Mouse (Mus musculus) kidney, embryonic 14.5 days (tissue): ENCODE measurements around the gene Pglyrp1. TPM values are rescaled to one million over a fixed set of nuclear protein-coding genes. Genes with fewer than 3 reads are reported as not detected.

Experiments used
- ATAC-seq: fragments of 200-750 bp; cut with Nextera tagmentation; 2 replicates; pipeline ENCODE4 v1.8.0; 2017; ENCODE audit warnings: moderate number of reproducible peaks, mild to moderate bottlenecking, moderate TSS enrichment, moderate library complexity; ENCODE audit not compliant: low FRiP score, low TSS enrichment
- H3K27ac ChIP-seq: fragments of 300-500 bp; sonication (generic); 2 replicates; pipeline ENCODE4 v1.5.1; 2014; ENCODE audit warnings: low read depth, mild to moderate bottlenecking, low read length, moderate library complexity, mixed read lengths
- H3K27me3 ChIP-seq: fragments of 300-500 bp; sonication (generic); 2 replicates; pipeline ENCODE4 v1.6.1; 2014; ENCODE audit warnings: mild to moderate bottlenecking, low read length; ENCODE audit not compliant: control insufficient read depth, insufficient read depth
- H3K36me3 ChIP-seq: fragments of 300-500 bp; sonication (generic); 2 replicates; pipeline ENCODE4 v1.6.1; 2014; ENCODE audit warnings: low read length, mixed read lengths; ENCODE audit not compliant: control insufficient read depth, insufficient read depth
- H3K4me1 ChIP-seq: fragments of 300-500 bp; sonication (generic); 2 replicates; pipeline ENCODE4 v1.6.1; 2014; ENCODE audit warnings: low read length, mixed read lengths; ENCODE audit not compliant: control insufficient read depth, insufficient read depth
- H3K4me2 ChIP-seq: fragments of 300-500 bp; sonication (generic); replicated peaks from 2 replicates; pipeline ENCODE4 v1.6.1; 2014; ENCODE audit warnings: low read depth, mild to moderate bottlenecking, low read length
- H3K4me3 ChIP-seq: fragments of 300-500 bp; sonication (generic); 2 replicates; pipeline ENCODE4 v1.5.1; 2014; ENCODE audit warnings: mild to moderate bottlenecking, low read length
- H3K9ac ChIP-seq: fragments of 300-500 bp; sonication (generic); 2 replicates; pipeline ENCODE4 v1.6.1; 2014; ENCODE audit warnings: low read depth, mild to moderate bottlenecking, low read length, moderate library complexity
- H3K9me3 ChIP-seq: fragments of 300-500 bp; sonication (generic); 2 replicates; pipeline ENCODE4 v1.6.1; 2016; ENCODE audit warnings: low read length; ENCODE audit not compliant: control insufficient read depth
- WGBS: fragments of 180-500 bp; shearing (Covaris S2); extraction: QIAGEN DNeasy Blood & Tissue Kit; methylation state at CpG from one replicate; pipeline ENCODE4 v1.1.7; 2014; 5-methylcytosine and 5-hydroxymethylcytosine counted together
- polyA plus RNA-seq: library from polyadenylated mRNA; unstranded; fragments of >200 nt; fragmentation: Nextera tagmentation; extraction: Ambion mirVana; gene quantifications from 2 replicates; pipeline ENCODE4 v1.2.1, GENCODE M21; 2014

The Pglyrp1 gene
- polyA plus RNA-seq, 1 experiment from 2014 or later, result 1.1 TPM

DNA sequence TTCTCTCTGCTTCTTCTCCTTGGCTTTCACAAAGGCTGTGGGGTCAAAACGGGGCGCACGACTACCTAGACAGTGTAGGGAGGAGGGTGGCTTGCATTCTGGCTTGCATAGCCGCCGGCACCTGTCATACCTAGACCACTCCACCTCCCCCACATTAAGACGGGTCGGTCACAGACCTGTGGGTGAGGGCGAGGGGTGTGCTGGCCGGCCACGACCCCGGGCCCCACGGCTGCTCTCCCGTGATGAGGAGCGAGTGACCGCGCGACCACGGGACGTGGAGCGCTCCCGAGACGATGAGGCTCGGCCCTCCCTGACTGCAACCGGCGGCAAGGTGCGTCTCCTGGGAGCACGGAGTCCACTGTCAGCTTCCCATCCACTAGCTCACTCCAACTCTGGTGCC is 21.9 kb downstream of the Pglyrp1 start:
- Histone ChIP-seq H3K36me3 (peaks cover under 1% of the 10 kb centered on the region; the same call in 1 of the 2 replicates), H3K9me3 (no peaks in the 10 kb centered on the region), H3K27me3 (no peaks in the 10 kb centered on the region), H3K4me1 (peaks cover 17% of the 10 kb centered on the region), H3K4me3 (peak overlapping the region; percentile 44; the same call in 1 of the 2 replicates), H3K27ac (no peak overlapping the region), H3K9ac (no peak overlapping the region), H3K4me2 (peak overlapping the region; percentile 84)
- WGBS, result 27% methylated on average over 27 of the region's 27 CpGs
- ATAC-seq, result peak; percentile 33

DNA sequence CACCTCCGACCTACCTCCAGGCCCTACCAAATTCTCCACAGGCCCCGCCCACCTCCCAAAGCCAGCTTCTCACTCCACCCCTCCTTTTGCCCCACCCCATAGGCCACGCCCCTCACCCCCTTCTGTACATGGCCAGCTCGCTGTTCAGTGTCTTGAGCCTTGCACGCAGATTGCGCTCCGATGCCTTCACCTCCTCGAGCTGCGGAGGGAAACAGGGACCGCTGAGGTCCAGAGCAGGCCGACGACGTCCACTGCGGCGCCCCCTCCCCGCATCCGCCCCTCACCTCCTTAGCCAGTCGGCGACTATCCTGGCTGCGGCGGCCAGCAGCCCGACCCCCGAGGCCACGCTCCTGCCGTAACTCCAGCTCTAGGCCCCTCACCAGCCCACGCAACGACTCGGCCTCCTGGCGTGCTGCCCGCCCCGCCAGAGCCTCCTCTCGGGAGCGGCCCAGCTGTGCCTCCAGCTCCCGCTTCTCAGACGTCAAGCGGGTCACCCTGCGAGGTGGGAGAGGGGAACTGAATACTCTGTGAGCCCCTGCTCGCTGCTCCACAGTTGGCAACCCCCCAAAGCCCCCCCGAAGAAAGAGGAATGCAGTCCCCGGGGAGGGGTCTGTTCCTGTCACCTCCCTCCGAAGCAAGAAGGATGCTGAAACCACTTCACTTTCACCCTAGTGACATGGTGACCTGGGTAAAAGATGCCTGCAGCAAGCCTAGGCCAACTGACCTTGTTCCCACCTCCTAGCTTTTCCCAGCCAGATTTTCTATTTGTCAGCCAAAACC is 22.7 kb downstream of the Pglyrp1 start:
- no peaks in the 10 kb centered on the region for H3K27me3 ChIP-seq
- peak overlapping the region; percentile 84 for H3K4me2 ChIP-seq
- no peaks in the 10 kb centered on the region for H3K9me3 ChIP-seq
- under 1% methylated on average over 41 of the region's 41 CpGs for WGBS
- peak overlapping the region; percentile 44; the same call in 1 of the 2 replicates for H3K9ac ChIP-seq
- ATAC-seq, result peak; percentile 50
- peaks cover 2% of the 10 kb centered on the region; the same call in 1 of the 2 replicates for H3K36me3 ChIP-seq
- no peak overlapping the region for H3K27ac ChIP-seq
- peaks cover 17% of the 10 kb centered on the region for H3K4me1 ChIP-seq
- peak overlapping the region; percentile 37 for H3K4me3 ChIP-seq

DNA sequence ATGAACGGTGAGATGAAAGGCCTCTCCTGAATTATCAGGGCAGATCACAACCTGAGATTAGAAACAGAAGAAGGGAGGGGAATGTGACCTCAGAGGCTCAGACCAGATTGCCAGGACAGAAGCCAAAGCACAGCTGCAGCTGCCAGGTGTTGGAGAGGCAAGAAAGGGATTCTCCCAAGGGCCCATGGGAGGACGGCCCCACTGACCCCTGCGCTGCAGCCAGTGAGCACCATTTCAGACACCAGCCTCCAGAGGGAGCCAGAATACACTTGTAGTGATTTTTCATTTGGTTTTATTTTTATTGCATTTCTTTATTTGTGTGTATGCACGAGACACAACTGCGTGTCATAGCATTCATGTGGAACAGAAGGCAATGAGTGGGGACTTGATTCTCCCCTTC is 25.4 kb downstream of the Pglyrp1 start:
- peaks cover 17% of the 10 kb centered on the region for H3K4me1 ChIP-seq
- no peak for ATAC-seq
- WGBS, result 39% methylated on average over 5 of the region's 5 CpGs

DNA sequence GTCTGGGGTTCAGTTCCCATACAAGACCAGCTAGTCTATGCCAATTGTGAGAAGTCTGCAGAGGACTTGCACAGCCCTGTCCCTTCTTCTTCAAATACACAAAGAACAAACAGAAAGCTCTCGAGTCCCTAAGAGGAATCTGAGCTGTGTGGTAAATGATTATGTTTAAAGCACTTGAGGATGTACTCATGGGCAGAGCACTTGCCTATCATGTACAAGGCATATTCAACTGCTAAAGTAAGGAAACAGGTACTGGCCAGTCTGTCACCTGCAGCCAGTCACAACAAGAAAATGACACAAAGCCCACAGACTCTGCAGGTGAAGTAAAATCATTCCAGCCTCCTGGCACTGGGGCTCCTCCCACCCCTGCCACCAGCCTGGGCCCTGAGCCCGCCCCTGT is 29.4 kb downstream of the Pglyrp1 start:
- Histone ChIP-seq H3K27ac (no peak overlapping the region), H3K9me3 (no peaks in the 10 kb centered on the region), H3K4me3 (no peak overlapping the region), H3K36me3 (peaks cover 32% of the 10 kb centered on the region; the same call in 1 of the 2 replicates), H3K9ac (no peak overlapping the region), H3K27me3 (no peaks in the 10 kb centered on the region), H3K4me2 (no peak overlapping the region), H3K4me1 (no peaks in the 10 kb centered on the region)
- ATAC-seq, result no peak
- WGBS, result 86% methylated on average over 2 of the region's 2 CpGs

More for the DNA sequence above, 25.4 kb downstream of the Pglyrp1 start:
- Histone ChIP-seq H3K27ac (no peak overlapping the region), H3K4me2 (no peak overlapping the region), H3K9ac (no peak overlapping the region), H3K4me3 (no peak overlapping the region), H3K36me3 (peaks cover 22% of the 10 kb centered on the region; the same call in 1 of the 2 replicates), H3K27me3 (no peaks in the 10 kb centered on the region), H3K9me3 (no peaks in the 10 kb centered on the region)

DNA sequence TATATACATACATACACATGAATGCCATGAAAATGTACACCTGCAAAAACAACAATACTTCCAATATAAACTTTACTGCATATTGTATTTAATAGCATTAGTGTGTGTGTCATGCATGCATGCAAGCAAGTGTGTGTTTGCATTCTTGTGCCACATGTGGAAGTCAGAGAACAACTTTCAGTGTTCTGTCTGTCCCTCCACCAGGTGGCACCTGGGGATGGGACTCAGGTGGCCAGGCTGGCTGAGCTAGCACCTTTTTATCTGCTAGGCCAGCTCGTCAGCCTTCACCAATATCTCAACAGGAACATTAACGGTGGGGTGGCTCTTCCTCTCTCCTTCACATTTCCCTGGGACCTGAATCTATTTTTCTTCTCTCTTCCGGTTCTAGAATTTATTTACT is 31.4 kb downstream of the Pglyrp1 start:
- Histone ChIP-seq H3K9me3 (no peaks in the 10 kb centered on the region), H3K4me1 (no peaks in the 10 kb centered on the region), H3K4me2 (no peak overlapping the region), H3K36me3 (peaks cover 32% of the 10 kb centered on the region; the same call in 1 of the 2 replicates), H3K27me3 (no peaks in the 10 kb centered on the region), H3K4me3 (no peak overlapping the region), H3K27ac (no peak overlapping the region), H3K9ac (no peak overlapping the region)
- ATAC-seq, result no peak
- 70% methylated on average over 3 of the region's 3 CpGs for WGBS

DNA sequence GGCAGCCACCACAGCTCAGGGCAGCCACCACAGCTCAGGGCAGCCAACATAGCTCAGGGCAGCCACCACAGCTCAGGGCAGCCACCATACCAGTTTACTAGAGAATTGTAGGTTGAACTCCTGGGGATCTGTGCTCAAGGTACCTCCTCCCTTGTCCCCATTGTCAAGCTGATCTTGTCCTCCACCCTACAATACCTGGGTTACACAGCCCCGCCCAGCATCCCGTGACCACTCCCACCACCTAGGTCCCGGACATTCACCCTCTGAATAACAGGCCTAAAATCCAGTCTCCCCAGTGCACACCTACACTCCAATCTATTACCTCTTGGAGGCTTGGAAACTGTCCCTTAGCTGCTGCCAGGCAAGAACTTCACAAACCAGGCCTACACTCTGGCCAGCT is 33.8 kb downstream of the Pglyrp1 start:
- H3K27me3 ChIP-seq, result no peaks in the 10 kb centered on the region
- no peak overlapping the region for H3K4me2 ChIP-seq
- no peak for ATAC-seq
- no peak overlapping the region for H3K4me3 ChIP-seq
- no peaks in the 10 kb centered on the region for H3K9me3 ChIP-seq
- no peak overlapping the region for H3K27ac ChIP-seq
- H3K4me1 ChIP-seq, result peaks cover 6% of the 10 kb centered on the region; the same call in 1 of the 2 replicates
- no peak overlapping the region for H3K9ac ChIP-seq
- peaks cover 24% of the 10 kb centered on the region; the same call in 1 of the 2 replicates for H3K36me3 ChIP-seq
- WGBS, result 83% methylated on average over 3 of the region's 3 CpGs

DNA sequence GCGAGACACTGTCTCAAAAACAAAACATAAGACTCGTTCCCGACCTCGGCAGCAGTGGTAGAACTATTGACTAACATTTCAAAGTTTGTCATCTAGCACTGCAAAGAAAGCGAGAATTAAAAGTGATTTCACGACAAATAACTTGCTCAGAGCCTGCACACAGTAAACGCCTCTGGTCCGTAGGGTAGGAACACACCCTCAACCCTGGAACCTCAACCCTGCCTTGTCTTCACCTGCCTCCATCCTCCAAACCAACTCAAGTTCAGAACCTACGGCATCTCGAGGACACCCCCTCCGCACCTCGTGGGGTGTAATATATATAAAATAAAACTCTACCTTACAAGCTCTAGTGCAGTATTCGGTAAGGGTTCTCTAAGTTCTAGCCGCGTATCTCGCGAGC is 38.7 kb downstream of the Pglyrp1 start:
- Histone ChIP-seq H3K4me2 (peak overlapping the region; percentile 39), H3K36me3 (no peaks in the 10 kb centered on the region), H3K4me3 (peak overlapping the region; percentile 89), H3K9ac (peak overlapping the region; percentile 72), H3K27ac (no peak overlapping the region), H3K9me3 (no peaks in the 10 kb centered on the region), H3K4me1 (peaks cover 6% of the 10 kb centered on the region; the same call in 1 of the 2 replicates), H3K27me3 (no peaks in the 10 kb centered on the region)
- WGBS, result 7% methylated on average over 17 of the region's 17 CpGs
- peak; percentile 10 for ATAC-seq

DNA sequence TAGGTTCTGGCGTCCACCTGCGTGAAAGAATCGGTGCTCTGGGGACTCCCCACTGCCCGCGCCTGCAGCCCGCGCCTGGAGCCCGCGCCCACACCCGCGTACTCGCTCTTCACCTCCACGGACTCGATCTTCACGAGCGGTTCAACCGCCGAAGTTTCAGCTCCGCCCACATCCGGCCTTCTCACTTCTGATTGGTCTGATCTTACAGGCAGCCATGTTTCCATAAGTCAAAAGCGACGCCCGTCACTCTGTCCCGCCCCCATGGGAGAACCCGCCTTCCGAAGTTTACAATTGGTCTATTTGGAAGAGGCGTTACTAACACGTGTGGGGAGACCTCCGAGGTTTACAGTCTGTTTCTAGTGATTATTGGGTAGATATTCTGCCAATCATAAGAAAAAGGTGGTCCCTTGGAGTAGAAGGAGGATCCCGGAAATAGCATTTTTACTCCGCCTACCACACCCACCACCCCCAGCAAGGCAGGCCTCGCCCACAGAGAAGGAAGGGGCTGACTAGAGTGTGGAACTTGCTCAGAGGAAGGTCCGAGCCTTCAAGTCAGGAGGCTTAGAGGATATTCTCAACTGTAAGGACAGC is 39.2 kb downstream of the Pglyrp1 start, which contains the start of gene Ccdc61:
TSS of gene Ccdc61 (minus strand) at position 175 of the 591 bp plus-strand sequence.
- ATAC-seq, result peak; percentile 99
- Histone ChIP-seq H3K9me3 (no peaks in the 10 kb centered on the region), H3K4me1 (peaks cover 6% of the 10 kb centered on the region; the same call in 1 of the 2 replicates), H3K27ac (no peak within 1 kb of the TSS), H3K4me3 (peak within 1 kb of the TSS; percentile 89), H3K4me2 (peak within 1 kb of the TSS; percentile 40), H3K9ac (peak within 1 kb of the TSS; percentile 72), H3K36me3 (no peaks in the 10 kb centered on the region), H3K27me3 (no peaks in the 10 kb centered on the region)
- WGBS, result under 1% methylated on average over 33 of the region's 33 CpGs

DNA sequence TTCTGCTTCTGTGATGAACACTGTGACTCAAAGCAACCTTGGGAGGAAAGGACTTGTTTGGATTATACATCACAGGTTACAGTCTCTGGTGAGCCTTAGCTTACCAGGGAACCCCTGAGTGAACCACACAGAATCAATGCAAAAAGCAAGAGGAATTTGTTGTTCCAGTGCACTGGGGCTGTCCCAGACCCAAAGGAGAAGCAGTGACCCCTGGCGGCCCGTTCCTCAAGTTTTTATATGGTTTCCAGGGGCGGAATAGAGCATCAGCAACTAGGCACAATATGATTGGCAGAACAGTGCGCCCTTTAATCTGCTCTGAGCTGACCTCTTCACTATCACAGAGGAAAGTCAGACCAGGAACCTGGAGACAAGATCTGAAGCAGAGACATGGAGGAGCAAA is 45.1 kb downstream of the Pglyrp1 start:
- Histone ChIP-seq H3K4me2 (no peak overlapping the region), H3K36me3 (no peaks in the 10 kb centered on the region), H3K4me3 (no peak overlapping the region), H3K9ac (no peak overlapping the region), H3K27me3 (no peaks in the 10 kb centered on the region), H3K27ac (no peak overlapping the region), H3K9me3 (no peaks in the 10 kb centered on the region), H3K4me1 (no peaks in the 10 kb centered on the region)
- 64% methylated on average over 4 of the region's 4 CpGs for whole genome bisulfite sequencing
- ATAC-seq, result no peak
